Mouse (Mus musculus) lung, adult 2 months (tissue): ENCODE data around the gene Cavin1.

Experiments
- CTCF ChIP-seq: fragments of 200-500 bp; IDR thresholded peaks from 2 replicates; pipeline ENCODE4 v1.5.1; 2011; ENCODE audit warnings: mild to moderate bottlenecking, low read length, control low read depth; ENCODE audit not compliant: insufficient read depth
- POLR2A ChIP-seq: fragments of 200-500 bp; IDR thresholded peaks from 2 replicates; pipeline ENCODE4 v1.6.1; 2011; ENCODE audit warnings: low read depth, mild to moderate bottlenecking, control low read depth, low read length, borderline replicate concordance; ENCODE audit errors: extremely low read depth

DNA sequence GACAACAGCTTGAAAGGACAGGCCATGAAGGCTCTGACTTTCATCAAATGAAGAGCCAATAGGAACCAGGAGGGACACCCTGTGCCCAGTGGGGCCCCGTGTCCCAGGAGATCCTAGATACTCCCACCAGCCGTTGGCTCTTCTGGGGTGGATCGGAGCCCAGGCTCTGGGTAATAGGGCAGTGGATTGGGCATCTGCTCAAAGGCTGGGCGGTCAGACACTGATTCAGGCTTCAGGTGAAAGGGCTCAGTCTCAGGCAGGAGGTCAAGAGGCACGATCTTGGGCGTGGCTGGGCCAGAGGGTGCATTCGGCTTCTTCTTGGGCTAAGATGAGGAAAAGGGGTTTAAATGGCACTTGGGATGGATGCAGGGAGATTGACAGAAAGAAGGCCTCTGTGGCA is 6.5 kb downstream of the Cavin1 start:
- TF ChIP-seq CTCF, result no peak
- 0 out of 2 replicates have a peak, but pooled peaks have one; percentile 4 for TF ChIP-seq POLR2A
